Mouse (Mus musculus): ENCODE data around the gene Depp1. TPM values are rescaled to one million over a fixed set of nuclear protein-coding genes. Genes with fewer than 3 reads are reported as not detected.
"Not testable (repeated sequence)": the region's sequence is repeated elsewhere in the genome, so short reads cannot be mapped to it uniquely, and the experiment has no call there.

The Depp1 gene
- 8.7 and 10.0 TPM in 2 replicates for polyA plus RNA-seq (2015; fragmentation: Nextera tagmentation; extraction: Ambion mirVana)

GRCm38 (mm10) chr6:116650406-116650805, at the start of gene Depp1:
Gene Depp1, plus strand, starts transcription at chr6:116650609.
- no peak within 1 kb of the TSS for H3K9ac ChIP-seq
- no peak within 1 kb of the TSS for H3K4me3 ChIP-seq
- H3K9me3 ChIP-seq, result no peaks in the 10 kb centered on the region
- 82% methylated on average over 6 of the region's 6 CpGs for whole genome bisulfite sequencing
- ATAC-seq (replicated peaks), result no peak
- H3K27me3 ChIP-seq (replicated peaks), result no peaks in the 10 kb centered on the region
- no peak within 1 kb of the TSS for H3K4me2 ChIP-seq
- no peaks in the 10 kb centered on the region for H3K36me3 ChIP-seq (replicated peaks)
- no peak within 1 kb of the TSS for H3K27ac ChIP-seq
- no peaks in the 10 kb centered on the region for H3K4me1 ChIP-seq

- not testable (repeated sequence) for H3K4me1 ChIP-seq; H3K9ac ChIP-seq; H3K36me3 ChIP-seq (replicated peaks); H3K9me3 ChIP-seq; H3K4me3 ChIP-seq; H3K4me2 ChIP-seq; H3K27ac ChIP-seq; H3K27me3 ChIP-seq (replicated peaks); ATAC-seq (replicated peaks)
Measured at GRCm38 (mm10) chr6:116600969-116601368, 49.4 kb upstream of the Depp1 start.

DNA sequence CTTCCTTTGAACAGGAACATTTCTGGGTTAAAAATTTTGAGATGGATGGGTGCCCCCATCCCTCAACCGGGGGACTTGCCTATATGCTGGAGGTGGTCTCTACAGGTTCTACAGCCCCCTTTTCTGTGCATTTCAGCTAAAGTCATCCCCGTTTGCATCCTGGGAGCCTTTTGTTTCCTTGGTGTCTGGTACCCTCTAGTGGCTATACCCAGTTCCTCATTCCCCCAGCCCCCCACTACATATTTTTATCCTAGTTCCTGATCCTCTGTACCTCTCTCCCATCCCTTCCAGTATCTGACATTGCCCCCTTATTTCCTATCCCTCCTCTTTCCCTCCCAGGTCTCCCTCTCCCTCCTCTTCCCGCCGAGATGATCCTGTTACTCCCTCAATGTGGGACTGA, 43.2 kb upstream of the Depp1 start:
- WGBS, result 36% methylated on average over 4 of the region's 4 CpGs
- H3K36me3 ChIP-seq (replicated peaks), result no peaks in the 10 kb centered on the region
- no peak for ATAC-seq (replicated peaks)
- H3K4me3 ChIP-seq, result no peak overlapping the region
- no peaks in the 10 kb centered on the region for H3K27me3 ChIP-seq (replicated peaks)
- no peaks in the 10 kb centered on the region for H3K4me1 ChIP-seq
- no peaks in the 10 kb centered on the region for H3K9me3 ChIP-seq
- no peak overlapping the region for H3K27ac ChIP-seq
- H3K9ac ChIP-seq, result no peak overlapping the region
- H3K4me2 ChIP-seq, result no peak overlapping the region

DNA sequence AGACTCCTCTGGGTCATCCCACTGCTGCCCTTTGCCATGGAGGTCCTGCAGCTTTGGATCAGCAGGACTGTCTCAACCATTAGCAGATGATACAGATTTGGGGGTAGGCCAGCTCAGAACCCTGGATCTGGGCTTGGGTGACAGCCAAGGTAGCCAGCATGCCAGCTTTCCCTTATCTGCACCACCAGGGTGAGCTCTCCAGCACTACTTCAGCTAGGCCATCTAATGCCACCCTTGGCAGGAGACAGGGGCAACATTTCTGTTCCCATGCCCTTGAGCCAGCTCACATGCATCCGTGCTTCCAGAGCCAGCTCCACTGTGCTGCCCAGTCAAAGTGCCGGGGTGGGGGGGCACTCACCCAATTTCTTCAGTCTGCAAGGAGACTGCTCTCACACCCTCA, 34.7 kb upstream of the Depp1 start:
- no peaks in the 10 kb centered on the region for H3K4me1 ChIP-seq
- H3K9me3 ChIP-seq, result no peaks in the 10 kb centered on the region
- WGBS, result 90% methylated on average over 2 of the region's 2 CpGs
- no peaks in the 10 kb centered on the region for H3K27me3 ChIP-seq (replicated peaks)
- no peaks in the 10 kb centered on the region for H3K36me3 ChIP-seq (replicated peaks)
- no peak for ATAC-seq (replicated peaks)
- no peak overlapping the region for H3K4me3 ChIP-seq
- H3K4me2 ChIP-seq, result no peak overlapping the region
- no peak overlapping the region for H3K9ac ChIP-seq
- no peak overlapping the region for H3K27ac ChIP-seq

DNA sequence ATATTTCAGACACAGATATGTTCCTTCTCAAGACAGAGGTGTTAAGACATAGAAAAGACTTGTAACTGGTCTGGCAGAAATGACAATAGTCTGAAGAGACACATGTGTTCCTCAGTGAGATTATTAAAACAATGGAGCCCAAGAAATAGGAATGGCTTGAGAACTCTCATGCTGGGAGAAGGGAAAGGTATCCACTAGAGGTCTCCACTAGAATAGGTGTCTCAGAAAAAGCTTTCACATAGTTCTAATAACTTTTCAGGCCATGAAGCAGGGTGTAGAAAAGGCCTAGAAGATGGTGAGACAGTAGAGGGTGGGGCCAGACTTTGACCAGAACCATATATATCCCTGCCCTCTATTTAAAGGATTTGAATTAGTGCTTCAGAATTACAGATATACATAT, 32.3 kb upstream of the Depp1 start:
- Histone ChIP-seq H3K27ac (no peak overlapping the region), H3K4me1 (no peaks in the 10 kb centered on the region), H3K9ac (no peak overlapping the region), H3K4me2 (no peak overlapping the region), H3K27me3 (replicated peaks) (no peaks in the 10 kb centered on the region), H3K9me3 (no peaks in the 10 kb centered on the region), H3K36me3 (replicated peaks) (no peaks in the 10 kb centered on the region), H3K4me3 (no peak overlapping the region)
- ATAC-seq (replicated peaks), result no peak

DNA sequence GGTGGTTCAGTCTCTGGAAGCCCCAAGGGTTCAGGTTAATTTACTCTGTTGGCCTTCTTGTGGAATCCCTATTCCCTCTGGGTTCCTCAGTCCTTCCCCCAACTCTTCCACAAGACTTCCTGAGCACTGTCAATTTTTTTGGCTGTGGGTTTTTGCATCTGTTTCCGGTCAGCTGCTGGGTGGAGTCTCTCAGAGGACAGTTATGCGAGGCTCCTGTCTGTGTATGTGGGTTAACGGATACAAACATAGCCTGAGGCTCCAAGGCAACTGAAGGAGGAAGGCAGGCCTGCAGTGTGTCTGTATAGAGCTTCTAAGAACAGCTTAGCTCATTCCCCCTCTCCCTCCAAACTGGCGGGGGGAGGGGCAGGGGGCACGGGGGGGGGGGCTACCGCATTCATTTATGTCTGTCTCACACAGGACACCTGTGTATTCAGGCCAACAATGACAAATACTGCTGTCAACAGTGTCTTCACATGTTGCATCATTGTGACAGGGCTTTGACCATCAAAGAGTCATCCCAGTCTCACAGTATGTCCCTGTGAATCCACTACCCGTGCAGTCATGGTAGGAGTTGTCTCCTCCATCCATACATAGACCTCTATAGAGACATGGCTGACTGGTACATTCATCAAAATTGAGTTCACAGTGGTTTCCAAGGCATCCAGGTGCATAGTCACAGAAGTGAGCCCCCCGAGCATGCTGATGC, 28.9 kb upstream of the Depp1 start:
- H3K27ac ChIP-seq, result no peak overlapping the region
- peaks cover 7% of the 10 kb centered on the region for H3K36me3 ChIP-seq (replicated peaks)
- WGBS, result 69% methylated on average over 8 of the region's 8 CpGs
- no peaks in the 10 kb centered on the region for H3K9me3 ChIP-seq
- H3K4me1 ChIP-seq, result no peaks in the 10 kb centered on the region
- ATAC-seq (replicated peaks), result no peak
- no peak overlapping the region for H3K4me3 ChIP-seq
- H3K4me2 ChIP-seq, result no peak overlapping the region
- no peaks in the 10 kb centered on the region for H3K27me3 ChIP-seq (replicated peaks)
- no peak overlapping the region for H3K9ac ChIP-seq

DNA sequence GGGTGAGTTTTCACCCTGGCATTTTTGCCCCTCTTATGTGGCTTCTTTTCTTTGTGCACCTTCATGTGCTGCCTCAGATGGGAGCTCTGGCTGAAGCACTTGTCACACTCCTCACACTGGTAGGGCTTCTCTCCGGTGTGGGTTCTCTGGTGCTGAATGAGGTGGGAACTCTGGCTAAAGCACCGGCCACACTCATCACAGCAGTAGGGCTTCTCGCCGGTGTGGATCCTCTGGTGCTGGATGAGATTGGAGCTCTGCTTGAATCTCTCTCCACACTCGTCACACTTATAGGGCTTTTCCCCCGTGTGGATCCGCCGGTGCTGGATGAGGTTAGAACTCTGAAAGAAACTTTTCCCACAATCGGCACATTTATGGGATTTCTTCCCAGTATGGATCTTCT, 24.0 kb upstream of the Depp1 start:
- not testable (repeated sequence) for H3K9me3 ChIP-seq; H3K36me3 ChIP-seq (replicated peaks); H3K4me2 ChIP-seq; H3K9ac ChIP-seq; H3K27ac ChIP-seq; H3K27me3 ChIP-seq (replicated peaks); ATAC-seq (replicated peaks); H3K4me3 ChIP-seq
- WGBS, result 97% methylated on average over 9 of the region's 9 CpGs
- H3K4me1 ChIP-seq, result peaks cover 20% of the 10 kb centered on the region

DNA sequence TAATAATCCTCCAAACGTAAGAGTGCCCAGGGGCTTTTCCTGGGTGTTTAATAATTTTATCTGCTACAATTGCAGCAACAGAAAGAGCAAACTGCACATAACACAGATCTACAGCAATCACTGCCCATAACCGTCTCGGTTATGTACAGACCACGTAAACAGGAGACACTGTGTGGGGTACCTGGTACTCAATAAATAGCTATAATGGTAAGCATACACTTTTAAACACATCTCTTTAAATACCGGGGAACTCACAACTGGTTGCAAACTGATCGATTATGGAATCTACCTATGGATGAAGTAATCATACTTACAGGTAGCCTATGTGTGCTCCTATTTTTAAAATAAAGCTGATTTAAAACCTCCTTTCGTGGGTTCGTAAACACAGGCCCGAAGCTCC, 22.3 kb upstream of the Depp1 start:
- Histone ChIP-seq H3K27ac (peak overlapping the region; percentile 97), H3K27me3 (replicated peaks) (no peaks in the 10 kb centered on the region), H3K9me3 (no peaks in the 10 kb centered on the region), H3K36me3 (replicated peaks) (peaks cover 8% of the 10 kb centered on the region), H3K4me3 (peak overlapping the region; percentile 89), H3K4me1 (peaks cover 20% of the 10 kb centered on the region), H3K4me2 (peak overlapping the region; percentile 67), H3K9ac (peak overlapping the region; percentile 97)
- WGBS, result 11% methylated on average over 9 of the region's 9 CpGs
- ATAC-seq (replicated peaks), result 0 out of 2 replicates have a peak, but pooled peaks have one; percentile 27

DNA sequence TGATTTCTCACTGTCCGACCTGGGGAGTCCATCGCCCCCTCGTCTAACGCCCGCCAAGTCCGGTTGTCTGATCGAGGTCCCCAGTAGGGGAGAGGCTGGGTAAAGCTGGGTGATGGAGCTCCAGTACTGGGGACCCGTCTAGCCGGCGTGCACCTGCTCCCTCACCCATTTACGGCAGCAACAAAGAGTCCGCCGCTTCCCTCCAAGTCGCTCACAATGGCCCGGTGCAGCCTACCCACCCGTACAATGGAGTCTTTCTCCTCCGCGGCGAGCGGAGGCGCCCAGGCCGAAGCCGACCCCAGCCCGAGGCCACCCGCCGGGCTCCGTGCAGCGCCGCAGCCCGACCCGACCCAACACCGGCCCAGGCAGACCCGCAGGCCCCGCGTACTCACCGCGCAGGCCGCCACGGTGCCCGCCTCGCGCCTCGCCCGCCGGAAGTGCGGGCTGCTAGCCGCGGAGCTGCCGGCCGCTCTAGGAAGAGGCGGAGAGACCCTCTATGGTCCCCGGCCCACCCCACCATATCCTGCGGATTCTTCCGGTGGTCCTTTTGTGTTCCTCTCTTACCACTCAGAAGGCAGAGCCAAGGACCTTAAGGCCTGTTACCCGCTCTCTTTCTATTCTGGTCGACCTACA, 21.8 kb upstream of the Depp1 start, which contains the start of gene Zfp422:
TSS of gene Zfp422 (minus strand) at position 461 of the 633 bp plus-strand sequence.
- Histone ChIP-seq H3K27me3 (replicated peaks) (no peaks in the 10 kb centered on the region), H3K9me3 (no peaks in the 10 kb centered on the region), H3K4me3 (peak within 1 kb of the TSS; percentile 89), H3K9ac (peak within 1 kb of the TSS; percentile 97), H3K4me2 (peak within 1 kb of the TSS; percentile 67), H3K4me1 (peaks cover 20% of the 10 kb centered on the region), H3K36me3 (replicated peaks) (peaks cover 8% of the 10 kb centered on the region), H3K27ac (peak within 1 kb of the TSS; percentile 97)
- peak; percentile 98 for ATAC-seq (replicated peaks)
- under 1% methylated on average over 56 of the region's 56 CpGs for WGBS

DNA sequence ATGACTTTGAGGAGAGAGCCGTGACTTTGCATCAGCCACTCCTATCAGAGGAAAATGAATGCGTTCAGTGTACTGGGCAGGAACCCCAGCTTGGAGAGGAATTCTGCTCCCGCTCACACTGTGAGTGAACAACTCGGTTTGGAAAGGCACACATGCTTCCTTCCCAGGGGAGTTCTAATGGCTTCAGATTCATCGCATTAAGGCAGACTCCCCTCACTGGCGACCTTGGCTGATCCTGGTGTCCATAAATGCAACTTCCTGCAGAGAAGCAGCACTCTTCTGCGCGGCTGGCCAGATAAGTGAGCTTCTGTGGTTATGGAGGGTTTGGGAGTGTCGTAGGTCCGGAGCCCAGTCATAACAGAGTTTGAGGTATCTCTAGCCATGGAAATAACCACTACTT, 20.6 kb upstream of the Depp1 start:
- no peak overlapping the region for H3K9ac ChIP-seq
- no peak overlapping the region for H3K4me3 ChIP-seq
- peaks cover 20% of the 10 kb centered on the region for H3K4me1 ChIP-seq
- peaks cover 5% of the 10 kb centered on the region; the same call in 1 of the 2 replicates for H3K36me3 ChIP-seq (replicated peaks)
- no peak for ATAC-seq (replicated peaks)
- H3K4me2 ChIP-seq, result no peak overlapping the region
- H3K27ac ChIP-seq, result peak overlapping the region; percentile 97; the same call in 1 of the 2 replicates
- H3K27me3 ChIP-seq (replicated peaks), result no peaks in the 10 kb centered on the region
- no peaks in the 10 kb centered on the region for H3K9me3 ChIP-seq
- 90% methylated on average over 10 of the region's 10 CpGs for WGBS

DNA sequence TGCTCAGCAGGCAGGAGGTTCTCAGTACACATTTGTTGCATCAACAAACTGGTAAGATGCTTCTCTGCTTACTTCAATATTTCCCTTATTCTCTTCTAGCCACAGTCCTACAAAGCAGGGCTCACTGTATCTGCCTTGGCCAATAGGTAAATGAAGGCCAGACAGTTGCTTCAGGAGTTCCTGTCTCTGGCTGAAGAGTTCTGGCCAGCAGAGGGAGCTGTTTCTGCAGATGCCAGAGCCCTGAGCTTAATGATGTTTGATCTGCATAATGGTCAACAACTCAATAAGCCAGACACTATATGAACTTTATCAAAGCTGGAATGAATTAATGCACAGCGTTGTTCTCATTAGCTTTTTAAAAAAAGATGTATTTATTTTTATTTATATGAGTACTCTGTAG, 18.3 kb upstream of the Depp1 start:
- no peaks in the 10 kb centered on the region for H3K9me3 ChIP-seq
- no peak for ATAC-seq (replicated peaks)
- no peak overlapping the region for H3K9ac ChIP-seq
- H3K4me2 ChIP-seq, result no peak overlapping the region
- WGBS, result 43% methylated on average over 1 of the region's 1 CpGs
- H3K4me3 ChIP-seq, result no peak overlapping the region
- H3K27ac ChIP-seq, result no peak overlapping the region
- H3K27me3 ChIP-seq (replicated peaks), result no peaks in the 10 kb centered on the region
- no peaks in the 10 kb centered on the region for H3K36me3 ChIP-seq (replicated peaks)
- peaks cover 15% of the 10 kb centered on the region for H3K4me1 ChIP-seq

DNA sequence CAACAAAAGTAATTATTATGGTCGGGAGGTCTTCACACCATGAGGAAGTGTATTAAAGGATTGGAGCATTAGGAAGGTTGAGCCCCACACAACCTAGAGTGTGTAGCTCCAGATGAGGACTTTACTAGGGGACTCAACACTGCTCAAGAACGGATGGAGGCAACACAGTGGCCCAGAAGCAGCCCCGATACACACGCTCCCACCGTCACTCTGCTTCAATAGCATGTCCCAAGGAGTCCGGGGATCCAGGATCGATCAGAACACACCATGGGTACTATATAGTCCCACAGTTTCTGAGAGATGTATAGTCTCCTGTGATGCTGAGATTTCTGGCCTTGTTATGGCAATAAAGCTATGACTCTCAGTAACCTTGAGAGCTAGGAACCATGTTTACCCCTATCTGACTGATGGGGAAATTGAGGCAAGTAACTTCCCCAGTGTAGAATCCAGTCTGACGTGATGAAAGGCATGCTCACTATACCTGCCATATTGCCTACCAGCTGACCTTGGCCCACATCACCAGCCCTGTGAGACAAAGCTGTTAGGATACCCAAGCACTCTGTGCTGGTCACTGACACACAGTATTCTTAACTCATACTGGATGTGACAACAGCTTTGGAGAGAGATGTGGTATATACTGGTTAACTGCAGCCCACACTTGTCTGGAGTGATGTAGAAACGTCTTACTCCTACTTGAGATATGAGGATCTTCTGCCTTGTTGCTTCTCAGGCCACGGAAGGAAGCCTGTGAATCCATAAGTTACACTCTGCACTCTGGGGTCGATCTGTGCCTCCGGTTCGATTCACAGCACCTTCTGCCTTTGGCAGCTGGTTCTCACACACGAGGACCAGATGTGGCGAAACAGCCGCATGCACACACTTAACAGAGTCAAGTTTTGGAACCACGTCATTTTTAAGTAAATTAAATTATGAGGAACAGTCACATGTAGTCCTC, 16.4 kb upstream of the Depp1 start:
- ATAC-seq (replicated peaks), result no peak
- Histone ChIP-seq H3K4me2 (no peak overlapping the region), H3K27ac (no peak overlapping the region), H3K9me3 (no peaks in the 10 kb centered on the region), H3K36me3 (replicated peaks) (no peaks in the 10 kb centered on the region), H3K9ac (no peak overlapping the region), H3K4me3 (no peak overlapping the region), H3K4me1 (peaks cover 7% of the 10 kb centered on the region; the same call in 1 of the 2 replicates), H3K27me3 (replicated peaks) (no peaks in the 10 kb centered on the region)
- 93% methylated on average over 17 of the region's 17 CpGs for WGBS

Measured in midbrain, embryonic 15.5 days (tissue).